Mouse (Mus musculus) liver, adult 2 months (tissue): ENCODE data around the gene Vgf. TPM values are rescaled to one million over a fixed set of nuclear protein-coding genes. Genes with fewer than 3 reads are reported as not detected.
A peak's percentile ranks its signal among the peaks of the same experiment; 100 is the strongest.

Experiments
- DNase-seq: peaks from one replicate; pipeline ENCODE4 v3.0.0-alpha.2; 2011; ENCODE audit warnings: low read depth, low spot score; ENCODE audit errors: extremely low read depth
- H3K27ac ChIP-seq: fragments of 200-500 bp; replicated peaks from 2 replicates; pipeline ENCODE4 v1.5.1; 2012; ENCODE audit warnings: low read depth, mild to moderate bottlenecking, control low read depth, inconsistent platforms, low read length; ENCODE audit not compliant: insufficient read depth
- H3K27me3 ChIP-seq: fragments of 200-500 bp; 2 replicates; pipeline ENCODE4 v1.6.1; 2012; ENCODE audit warnings: mild to moderate bottlenecking, moderate library complexity, low read length, inconsistent platforms; ENCODE audit not compliant: control insufficient read depth, insufficient read depth
- H3K36me3 ChIP-seq: fragments of 200-500 bp; 2 replicates; pipeline ENCODE4 v1.6.1; 2012; ENCODE audit warnings: low read length, inconsistent platforms; ENCODE audit not compliant: control insufficient read depth, insufficient read depth
- H3K4me1 ChIP-seq: fragments of 200-500 bp; 2 replicates; pipeline ENCODE4 v1.6.1; 2011; ENCODE audit warnings: low read length; ENCODE audit not compliant: control insufficient read depth, insufficient read depth
- H3K4me3 ChIP-seq: fragments of 200-500 bp; 2 replicates; pipeline ENCODE4 v1.5.1; 2011; ENCODE audit warnings: low read depth, mild to moderate bottlenecking, control low read depth, low read length, moderate library complexity; ENCODE audit not compliant: insufficient read depth
- H3K79me2 ChIP-seq: fragments of 200-500 bp; 2 replicates; pipeline ENCODE4 v1.6.1; 2012; ENCODE audit warnings: inconsistent platforms, mild to moderate bottlenecking, low read length, moderate library complexity; ENCODE audit not compliant: control insufficient read depth, insufficient read depth
- H3K9ac ChIP-seq: fragments of 200-500 bp; 2 replicates; pipeline ENCODE4 v1.6.1; 2012; ENCODE audit warnings: low read depth, mild to moderate bottlenecking, control low read depth, inconsistent platforms, low read length
- CTCF ChIP-seq: fragments of 200-500 bp; IDR thresholded peaks from 2 replicates; pipeline ENCODE4 v1.5.1; 2011; ENCODE audit warnings: low read depth, low read length, control low read depth
- POLR2A ChIP-seq: fragments of 200-500 bp; IDR thresholded peaks from 2 replicates; pipeline ENCODE4 v1.6.1; 2011; ENCODE audit warnings: low read length, control low read depth; ENCODE audit not compliant: insufficient read depth; ENCODE audit errors: extremely low read depth
- WGBS: fragments of 180-500 bp; shearing (Covaris S2); methylation state at CpG from one replicate; pipeline ENCODE4 v1.1.7; 2018; 5-methylcytosine and 5-hydroxymethylcytosine counted together
- polyA plus RNA-seq: library from polyadenylated mRNA; depleted of rRNA; stranded (reverse); fragments of >200 nt; gene quantifications from 2 replicates; pipeline ENCODE4 v1.2.3, GENCODE M21; 2012
- total RNA-seq: library from RNA; depleted of rRNA; stranded (reverse); fragments of >200 nt; gene quantifications from 2 replicates; pipeline ENCODE4 v1.2.3, GENCODE M21; 2014

Vgf gene
- total and polyA plus RNA-seq, 2 experiments = not detected

GRCm38 (mm10) chr5:137074191-137074651 is 48.0 kb downstream of the Vgf start:
- no peak overlapping the region for H3K4me3 ChIP-seq
- no peak for TF ChIP-seq CTCF
- no peak for TF ChIP-seq POLR2A
- H3K4me1 ChIP-seq = peaks cover 29% of the 10 kb centered on the region
- H3K27ac ChIP-seq = no peak overlapping the region
- no peaks in the 10 kb centered on the region for H3K36me3 ChIP-seq
- DNase-seq = peak; percentile 33
- WGBS = 34% methylated on average over 6 of the region's 6 CpGs
- H3K79me2 ChIP-seq = no peaks in the 10 kb centered on the region
- H3K27me3 ChIP-seq = no peaks in the 10 kb centered on the region
- no peak overlapping the region for H3K9ac ChIP-seq

- Histone ChIP-seq H3K4me1 (peaks cover 29% of the 10 kb centered on the region), H3K27ac (peak overlapping the region; percentile 39)
- TF ChIP-seq CTCF (no peak), POLR2A (no peak)
Observed at GRCm38 (mm10) chr5:137075726-137076125, 49.5 kb downstream of the Vgf start.

GRCm38 (mm10) chr5:137076191-137076930 is 50.2 kb downstream of the Vgf start:
- H3K9ac ChIP-seq = no peak overlapping the region
- DNase-seq = peak; percentile 54
- no peaks in the 10 kb centered on the region for H3K36me3 ChIP-seq
- H3K79me2 ChIP-seq = no peaks in the 10 kb centered on the region
- no peak overlapping the region for H3K4me3 ChIP-seq
- 42% methylated on average over 12 of the region's 12 CpGs for WGBS
- H3K27me3 ChIP-seq = no peaks in the 10 kb centered on the region
- H3K4me1 ChIP-seq = peaks cover 29% of the 10 kb centered on the region
- H3K27ac ChIP-seq = peak overlapping the region; percentile 39
- TF ChIP-seq POLR2A (no peak), CTCF (no peak)

More at GRCm38 (mm10) chr5:137075726-137076125, 49.5 kb downstream of the Vgf start:
- no peaks in the 10 kb centered on the region for H3K27me3 ChIP-seq
- H3K36me3 ChIP-seq = no peaks in the 10 kb centered on the region
- H3K4me3 ChIP-seq = no peak overlapping the region
- no peak overlapping the region for H3K9ac ChIP-seq
- DNase-seq = peak; percentile 83
- WGBS = 21% methylated on average over 6 of the region's 6 CpGs
- no peaks in the 10 kb centered on the region for H3K79me2 ChIP-seq

GRCm38 (mm10) chr5:137077187-137077586 is 51.0 kb downstream of the Vgf start:
- H3K79me2 ChIP-seq = no peaks in the 10 kb centered on the region
- H3K27ac ChIP-seq = no peak overlapping the region
- peaks cover 27% of the 10 kb centered on the region for H3K4me1 ChIP-seq
- H3K4me3 ChIP-seq = no peak overlapping the region
- DNase-seq = peak; percentile 43
- WGBS = 67% methylated on average over 7 of the region's 7 CpGs
- TF ChIP-seq POLR2A = no peak
- TF ChIP-seq CTCF = no peak
- H3K9ac ChIP-seq = no peak overlapping the region
- no peaks in the 10 kb centered on the region for H3K27me3 ChIP-seq
- H3K36me3 ChIP-seq = no peaks in the 10 kb centered on the region

- no peak for TF ChIP-seq CTCF
- TF ChIP-seq POLR2A = no peak
- no peaks in the 10 kb centered on the region for H3K36me3 ChIP-seq
- H3K27ac ChIP-seq = no peak overlapping the region
- WGBS = 24% methylated on average over 14 of the region's 14 CpGs
- H3K27me3 ChIP-seq = no peaks in the 10 kb centered on the region
- peak; percentile 87 for DNase-seq
- peaks cover 24% of the 10 kb centered on the region for H3K4me1 ChIP-seq
- no peak overlapping the region for H3K9ac ChIP-seq
- H3K4me3 ChIP-seq = no peak overlapping the region
- no peaks in the 10 kb centered on the region for H3K79me2 ChIP-seq
Observed at GRCm38 (mm10) chr5:137078041-137078440, 51.8 kb downstream of the Vgf start.

- H3K27ac ChIP-seq = peak overlapping the region; percentile 16; the same call in 1 of the 2 replicates
- peaks cover 22% of the 10 kb centered on the region for H3K4me1 ChIP-seq
- no peaks in the 10 kb centered on the region for H3K36me3 ChIP-seq
- no peak overlapping the region for H3K9ac ChIP-seq
- no peaks in the 10 kb centered on the region for H3K79me2 ChIP-seq
- peak; percentile 13 for DNase-seq
- no peak overlapping the region for H3K4me3 ChIP-seq
- H3K27me3 ChIP-seq = no peaks in the 10 kb centered on the region
- no peak for TF ChIP-seq CTCF
- TF ChIP-seq POLR2A = no peak
- 64% methylated on average over 6 of the region's 6 CpGs for WGBS
Observed at GRCm38 (mm10) chr5:137078616-137079015, 52.4 kb downstream of the Vgf start.
